Mouse (Mus musculus) stomach, embryonic 16.5 days (tissue): Measurements from ENCODE around the gene Ankrd9. TPM values are rescaled to one million over a fixed set of nuclear protein-coding genes. Genes with fewer than 3 reads are reported as not detected.

Experiments
- ATAC-seq: fragments of 200-750 bp; cut with Nextera tagmentation; 2 replicates; pipeline ENCODE4 v1.8.0; 2017; ENCODE audit warnings: moderate number of reproducible peaks, moderate TSS enrichment; ENCODE audit not compliant: insufficient read depth, low FRiP score
- H3K27ac ChIP-seq: fragments of 300-500 bp; sonication (generic); 2 replicates; pipeline ENCODE4 v1.5.1; 2014; ENCODE audit warnings: low read length
- H3K27me3 ChIP-seq: fragments of 300-500 bp; sonication (generic); 2 replicates; pipeline ENCODE4 v1.6.1; 2014; ENCODE audit warnings: low read length, control low read depth, mixed read lengths; ENCODE audit not compliant: control insufficient read depth, insufficient read depth
- H3K36me3 ChIP-seq: fragments of 300-500 bp; sonication (generic); 2 replicates; pipeline ENCODE4 v1.6.1; 2014; ENCODE audit warnings: low read length; ENCODE audit not compliant: control insufficient read depth, insufficient read depth
- H3K4me1 ChIP-seq: fragments of 300-500 bp; sonication (generic); 2 replicates; pipeline ENCODE4 v1.6.1; 2014; ENCODE audit warnings: low read length, control low read depth, mixed read lengths; ENCODE audit not compliant: control insufficient read depth, insufficient read depth
- H3K4me2 ChIP-seq: fragments of 300-500 bp; sonication (generic); 2 replicates; pipeline ENCODE4 v1.6.1; 2014; ENCODE audit warnings: low read depth, low read length, mixed read lengths
- H3K4me3 ChIP-seq: fragments of 300-500 bp; sonication (generic); replicated peaks from 2 replicates; pipeline ENCODE4 v1.5.1; 2014; ENCODE audit warnings: mild to moderate bottlenecking, low read length
- H3K9ac ChIP-seq: fragments of 300-500 bp; sonication (generic); 2 replicates; pipeline ENCODE4 v1.6.1; 2014; ENCODE audit warnings: low read length
- H3K9me3 ChIP-seq: fragments of 300-500 bp; sonication (generic); replicated peaks from 2 replicates; pipeline ENCODE4 v1.6.1; 2016; ENCODE audit warnings: low read length, control low read depth; ENCODE audit not compliant: control insufficient read depth
- WGBS: fragments of 180-500 bp; shearing (Covaris S2); extraction: QIAGEN DNeasy Blood & Tissue Kit; methylation state at CpG from one replicate; pipeline ENCODE4 v1.1.7; 2014; 5-methylcytosine and 5-hydroxymethylcytosine counted together
- polyA plus RNA-seq: library from polyadenylated mRNA; unstranded; fragments of >200 nt; fragmentation: Nextera tagmentation; extraction: Ambion mirVana; gene quantifications from 2 replicates; pipeline ENCODE4 v1.2.1, GENCODE M21; 2015

Ankrd9 gene
- polyA plus RNA-seq, 1 experiment from 2014 or later, result 18.5 TPM

DNA sequence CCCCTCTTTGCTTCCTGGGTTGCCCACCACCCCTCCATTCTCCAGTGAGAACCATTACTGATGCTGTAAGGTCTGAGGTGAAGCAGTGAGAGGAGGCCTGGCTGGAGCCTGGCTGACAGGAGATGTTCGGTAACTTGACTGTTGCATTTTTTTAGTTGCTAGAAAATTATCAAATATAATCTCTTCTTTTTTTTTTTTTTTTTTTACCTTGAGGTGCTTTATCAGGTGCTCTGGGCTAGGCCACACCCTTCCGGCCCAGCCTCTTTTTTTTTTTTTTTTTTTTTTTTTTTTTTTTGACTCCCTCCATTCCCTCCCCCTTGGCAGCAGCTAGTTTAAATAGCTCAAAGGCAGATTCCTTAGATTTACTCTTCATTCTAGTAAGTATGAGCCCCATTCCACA, 24.9 kb downstream of the Ankrd9 start:
- ATAC-seq, result no peak
- H3K9ac ChIP-seq, result no peak overlapping the region
- WGBS, result 75% methylated on average over 2 of the region's 2 CpGs
- H3K4me2 ChIP-seq, result no peak overlapping the region
- no peak overlapping the region; the same call in 1 of the 2 replicates for H3K27ac ChIP-seq
- no peaks in the 10 kb centered on the region for H3K4me1 ChIP-seq
- no peak overlapping the region for H3K4me3 ChIP-seq
- H3K27me3 ChIP-seq, result no peaks in the 10 kb centered on the region
- H3K36me3 ChIP-seq, result no peaks in the 10 kb centered on the region
- no peaks in the 10 kb centered on the region for H3K9me3 ChIP-seq

GRCm38 (mm10) chr12:110953443-110953842, 25.4 kb downstream of the Ankrd9 start:
- Histone ChIP-seq H3K36me3 (no peaks in the 10 kb centered on the region), H3K27ac (no peak overlapping the region), H3K4me3 (no peak overlapping the region), H3K27me3 (no peaks in the 10 kb centered on the region), H3K9me3 (no peaks in the 10 kb centered on the region), H3K4me1 (no peaks in the 10 kb centered on the region), H3K4me2 (no peak overlapping the region), H3K9ac (no peak overlapping the region)
- WGBS, result 87% methylated on average over 3 of the region's 3 CpGs
- ATAC-seq, result no peak

GRCm38 (mm10) chr12:110952628-110953385, 26.0 kb downstream of the Ankrd9 start:
- Histone ChIP-seq H3K27me3 (no peaks in the 10 kb centered on the region), H3K4me1 (no peaks in the 10 kb centered on the region), H3K9me3 (no peaks in the 10 kb centered on the region), H3K9ac (no peak overlapping the region), H3K27ac (no peak overlapping the region), H3K4me3 (no peak overlapping the region), H3K4me2 (no peak overlapping the region), H3K36me3 (no peaks in the 10 kb centered on the region)
- WGBS, result 83% methylated on average over 6 of the region's 6 CpGs
- ATAC-seq, result no peak

DNA sequence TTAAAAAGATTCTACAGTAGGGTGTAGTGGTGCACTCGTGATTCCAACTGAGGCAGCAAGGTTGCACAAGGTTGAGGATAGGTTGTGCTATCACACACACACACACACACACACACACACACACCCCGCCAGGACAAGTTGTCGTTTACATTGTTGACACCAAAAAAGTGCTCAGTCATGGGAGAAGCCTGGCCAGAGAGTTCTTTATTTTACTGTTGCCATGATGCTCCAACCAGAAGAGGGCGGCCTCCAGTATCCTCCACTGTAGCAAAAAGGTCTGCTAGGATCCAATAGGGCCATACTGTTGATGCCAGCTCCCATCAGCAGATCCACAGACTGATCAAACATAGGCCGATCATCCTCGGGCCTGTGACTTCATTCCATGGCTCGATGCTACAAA, 27.6 kb downstream of the Ankrd9 start:
- Histone ChIP-seq H3K4me3 (no peak overlapping the region), H3K4me1 (no peaks in the 10 kb centered on the region), H3K36me3 (no peaks in the 10 kb centered on the region), H3K9ac (no peak overlapping the region), H3K9me3 (no peaks in the 10 kb centered on the region), H3K27me3 (no peaks in the 10 kb centered on the region), H3K4me2 (no peak overlapping the region), H3K27ac (no peak overlapping the region)
- WGBS, result 78% methylated on average over 7 of the region's 7 CpGs
- ATAC-seq, result no peak

GRCm38 (mm10) chr12:110950151-110950550, 28.7 kb downstream of the Ankrd9 start:
- H3K9ac ChIP-seq, result no peak overlapping the region
- no peak overlapping the region for H3K4me3 ChIP-seq
- WGBS, result 87% methylated on average over 4 of the region's 4 CpGs
- no peaks in the 10 kb centered on the region for H3K27me3 ChIP-seq
- no peak overlapping the region for H3K27ac ChIP-seq
- no peak for ATAC-seq
- no peaks in the 10 kb centered on the region for H3K9me3 ChIP-seq
- no peaks in the 10 kb centered on the region for H3K4me1 ChIP-seq
- H3K36me3 ChIP-seq, result no peaks in the 10 kb centered on the region
- H3K4me2 ChIP-seq, result no peak overlapping the region

DNA sequence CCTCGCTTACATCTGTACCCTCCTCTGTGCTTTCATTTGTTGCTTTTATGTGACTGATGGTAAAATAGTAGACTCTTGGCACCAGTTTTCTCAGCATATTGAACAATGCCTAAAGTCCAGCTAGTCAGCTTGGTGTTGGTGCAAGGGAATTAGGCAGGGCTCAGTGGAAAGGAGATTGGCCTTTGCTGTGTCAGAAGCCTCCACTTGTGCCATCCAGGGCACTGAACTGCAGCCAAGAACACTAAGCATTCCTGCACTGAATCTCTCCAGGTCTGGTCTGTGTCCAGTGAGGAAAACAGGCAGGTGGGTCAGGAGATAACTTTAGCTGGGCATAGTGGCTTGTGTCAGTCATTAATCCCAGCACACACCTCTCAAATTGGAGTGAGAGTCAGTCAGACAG, 29.4 kb downstream of the Ankrd9 start:
- H3K9me3 ChIP-seq, result no peaks in the 10 kb centered on the region
- ATAC-seq, result no peak
- no peaks in the 10 kb centered on the region for H3K4me1 ChIP-seq
- 83% methylated on average over 1 of the region's 1 CpGs for WGBS
- no peak overlapping the region for H3K27ac ChIP-seq
- H3K27me3 ChIP-seq, result no peaks in the 10 kb centered on the region
- no peak overlapping the region for H3K4me3 ChIP-seq
- H3K4me2 ChIP-seq, result no peak overlapping the region
- no peak overlapping the region for H3K9ac ChIP-seq
- H3K36me3 ChIP-seq, result no peaks in the 10 kb centered on the region

- no peaks in the 10 kb centered on the region for H3K4me1 ChIP-seq
- 90% methylated on average over 3 of the region's 3 CpGs for WGBS
- no peaks in the 10 kb centered on the region for H3K36me3 ChIP-seq
- no peak overlapping the region for H3K9ac ChIP-seq
- no peak overlapping the region for H3K27ac ChIP-seq
- H3K27me3 ChIP-seq, result no peaks in the 10 kb centered on the region
- no peak overlapping the region for H3K4me3 ChIP-seq
- ATAC-seq, result no peak
- no peaks in the 10 kb centered on the region for H3K9me3 ChIP-seq
- no peak overlapping the region for H3K4me2 ChIP-seq
Measured at GRCm38 (mm10) chr12:110948910-110949201, 30.0 kb downstream of the Ankrd9 start.

- H3K9me3 ChIP-seq, result no peaks in the 10 kb centered on the region
- H3K27me3 ChIP-seq, result no peaks in the 10 kb centered on the region
- H3K4me1 ChIP-seq, result no peaks in the 10 kb centered on the region
- no peak overlapping the region for H3K9ac ChIP-seq
- no peak overlapping the region for H3K27ac ChIP-seq
- 90% methylated on average over 6 of the region's 6 CpGs for WGBS
- no peaks in the 10 kb centered on the region for H3K36me3 ChIP-seq
- no peak for ATAC-seq
- no peak overlapping the region for H3K4me2 ChIP-seq
- H3K4me3 ChIP-seq, result no peak overlapping the region
Measured at GRCm38 (mm10) chr12:110948082-110948909, 30.5 kb downstream of the Ankrd9 start.

DNA sequence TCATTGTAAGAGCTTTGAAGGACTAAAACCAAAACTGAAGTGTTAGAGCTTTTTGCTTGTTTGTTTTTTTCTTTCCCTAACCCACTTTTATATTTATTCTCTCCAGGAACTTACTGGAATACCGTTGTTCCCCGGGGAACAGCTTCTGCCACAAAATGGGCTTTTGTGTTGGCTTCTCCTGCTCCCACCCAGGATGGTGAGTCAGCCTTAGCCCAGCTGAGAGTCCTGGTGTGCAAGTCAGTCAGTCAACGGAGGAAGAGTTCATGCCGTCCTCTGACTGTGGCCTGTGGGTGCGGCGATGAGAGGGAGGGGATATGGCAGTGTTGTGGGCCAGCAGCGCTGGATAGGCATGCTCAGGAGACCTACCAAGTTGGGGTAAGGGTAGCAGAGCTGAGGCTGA, 32.6 kb downstream of the Ankrd9 start:
- 85% methylated on average over 7 of the region's 7 CpGs for WGBS

More for the DNA sequence above, 32.6 kb downstream of the Ankrd9 start:
- Histone ChIP-seq H3K4me2 (no peak overlapping the region), H3K4me3 (no peak overlapping the region), H3K27me3 (no peaks in the 10 kb centered on the region), H3K27ac (no peak overlapping the region), H3K9ac (no peak overlapping the region), H3K36me3 (no peaks in the 10 kb centered on the region), H3K9me3 (no peaks in the 10 kb centered on the region), H3K4me1 (no peaks in the 10 kb centered on the region)
- no peak for ATAC-seq
